Mouse (Mus musculus): Measurements from ENCODE around the gene Sesn2. TPM values are rescaled to one million over a fixed set of nuclear protein-coding genes. Genes with fewer than 3 reads are reported as not detected.

Sesn2 gene
- polyA plus RNA-seq, 1 experiment, result 6.5 TPM

Other genes with a start within 250 kb of the Sesn2 start
- 11.7 and 15.8 TPM in 2 replicates for gene Gmeb1, start 248.9 kb downstream of the Sesn2 start, polyA plus RNA-seq (2012; rRNA removed)
- 12.7 and 13.5 TPM in 2 replicates for gene Taf12, start 236.1 kb downstream of the Sesn2 start, polyA plus RNA-seq (2012; rRNA removed)
- 0.88 and 0.89 TPM in 2 replicates for gene Rab42, start 207.1 kb downstream of the Sesn2 start, polyA plus RNA-seq (2012; rRNA removed)
- gene Trnau1ap, start 181.0 kb downstream of the Sesn2 start, polyA plus RNA-seq (2012; rRNA removed), result 13.5 and 19.6 TPM in 2 replicates
- 24.6 and 27.8 TPM in 2 replicates for gene Rcc1, start 156.9 kb downstream of the Sesn2 start, polyA plus RNA-seq (2012; rRNA removed)
- gene Phactr4, start 88.0 kb downstream of the Sesn2 start, polyA plus RNA-seq (2012; rRNA removed), result 11.5 and 13.7 TPM in 2 replicates
- gene Med18, start 46.6 kb downstream of the Sesn2 start, polyA plus RNA-seq (2012; rRNA removed), result 3.5 and 3.8 TPM in 2 replicates
- gene Atpif1, start 23.2 kb upstream of the Sesn2 start, polyA plus RNA-seq (2012; rRNA removed), result 183 and 254 TPM in 2 replicates
- 24.4 and 25.3 TPM in 2 replicates for gene Dnajc8, start 25.0 kb upstream of the Sesn2 start, polyA plus RNA-seq (2012; rRNA removed)
- 2.1 and 4.1 TPM in 2 replicates for gene Ptafr, start 53.6 kb upstream of the Sesn2 start, polyA plus RNA-seq (2012; rRNA removed)
- gene Eya3, start 128.5 kb upstream of the Sesn2 start, polyA plus RNA-seq (2012; rRNA removed), result 15.5 and 21.2 TPM in 2 replicates
- 2.0 and 6.3 TPM in 2 replicates for gene Xkr8, start 222.0 kb upstream of the Sesn2 start, polyA plus RNA-seq (2012; rRNA removed)
- gene Smpdl3b, start 246.8 kb upstream of the Sesn2 start, polyA plus RNA-seq (2012; rRNA removed), result 29.3 and 94.3 TPM in 2 replicates